Mouse (Mus musculus) left cerebral cortex, adult 11 months (tissue): ENCODE data around the gene Sdk1.
A peak's percentile ranks its signal among the peaks of the same experiment; 100 is the strongest.
"Not testable (repeated sequence)": the region's sequence is repeated elsewhere in the genome, so short reads cannot be mapped to it uniquely, and the experiment has no call there.

Experiments
- DNase-seq: peaks from one replicate; pipeline ENCODE4 v3.0.0; 2022; ENCODE audit warnings: low spot score

The Sdk1 gene

DNA sequence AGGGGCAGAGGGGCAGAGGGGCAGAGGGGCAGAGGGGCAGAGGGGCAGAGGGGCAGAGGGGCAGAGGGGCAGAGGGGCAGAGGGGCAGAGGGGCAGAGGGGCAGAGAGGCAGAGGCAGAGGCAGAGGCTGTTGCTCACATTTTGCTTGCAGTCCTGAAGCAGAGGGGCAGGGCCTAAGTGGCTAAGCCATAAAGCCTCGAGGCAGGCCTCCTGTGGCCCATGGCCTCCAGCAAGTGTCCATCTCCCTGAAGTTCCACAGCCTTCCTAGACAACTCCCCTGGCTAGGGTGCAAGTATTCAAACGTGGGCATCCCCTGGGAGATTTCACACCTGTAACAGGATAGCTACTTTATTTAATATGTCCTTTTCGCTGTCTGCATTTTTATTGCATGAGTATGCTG, 395.8 kb downstream of the Sdk1 start:
- not testable (repeated sequence) for DNase-seq

DNA sequence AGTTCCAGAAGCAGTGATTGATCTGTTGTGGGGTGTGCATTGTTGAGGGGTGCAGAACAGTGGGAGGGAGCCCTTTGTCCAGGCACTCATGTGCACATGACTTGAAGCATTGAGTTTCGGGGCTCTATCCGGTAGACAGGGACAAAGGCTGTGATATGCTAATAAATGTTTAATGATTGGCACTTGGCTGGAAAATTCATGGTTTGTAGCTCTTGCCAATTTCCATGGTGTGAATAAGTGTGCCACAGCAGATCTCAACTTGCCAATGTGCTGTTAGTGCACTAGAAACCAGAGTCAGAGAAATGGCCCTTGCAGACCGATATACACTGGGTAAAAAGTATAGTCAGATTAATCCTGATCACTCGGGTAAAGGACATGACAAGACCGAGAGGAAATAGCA, 404.4 kb downstream of the Sdk1 start:
- DNase-seq, result no peak

DNA sequence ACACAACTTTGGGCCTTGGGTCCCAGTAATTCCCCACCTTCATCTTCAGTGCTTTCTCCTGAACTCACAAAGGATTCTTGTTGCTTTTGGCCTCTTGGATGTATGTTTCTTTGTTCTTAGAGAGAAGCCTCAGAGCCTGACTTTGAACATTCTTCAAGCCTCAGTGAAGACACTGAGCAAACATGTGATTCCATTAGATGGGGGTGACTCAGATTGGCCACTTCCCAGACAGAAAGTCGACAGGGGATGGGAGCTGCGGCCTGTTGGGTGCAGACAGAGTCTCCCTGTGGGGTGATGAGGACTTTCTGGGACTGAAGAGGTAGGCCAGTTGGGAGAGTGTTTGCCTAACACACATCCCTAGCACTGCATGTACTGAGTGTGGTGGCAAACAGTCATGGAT, 405.3 kb downstream of the Sdk1 start:
- no peak for DNase-seq

DNA sequence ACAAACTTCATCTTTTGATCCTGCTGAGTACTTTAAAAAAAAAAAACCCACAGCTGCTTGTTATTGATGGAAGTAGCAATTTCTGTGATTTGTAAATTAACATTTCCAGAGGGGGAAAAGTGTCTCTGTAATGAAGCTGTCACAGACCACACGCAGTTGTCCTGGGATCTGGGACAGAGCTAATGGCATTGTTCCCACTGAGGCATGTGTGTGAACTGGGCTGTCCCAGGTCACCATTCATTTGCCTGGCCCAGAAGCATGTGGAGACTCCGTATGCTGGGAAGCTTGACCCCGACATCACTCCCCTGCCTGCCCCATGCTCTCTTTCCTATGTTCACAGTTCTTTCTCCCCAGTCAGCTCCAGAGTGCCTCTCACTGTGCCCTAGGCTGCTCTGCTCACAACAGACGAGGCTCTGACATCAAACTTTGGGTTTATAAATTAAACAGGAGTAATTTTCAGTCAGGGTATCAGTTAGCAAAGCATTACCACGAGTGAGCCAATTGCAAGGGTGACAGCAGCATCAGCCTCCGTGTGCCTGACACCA, 408.6 kb downstream of the Sdk1 start:
- DNase-seq, result no peak

DNA sequence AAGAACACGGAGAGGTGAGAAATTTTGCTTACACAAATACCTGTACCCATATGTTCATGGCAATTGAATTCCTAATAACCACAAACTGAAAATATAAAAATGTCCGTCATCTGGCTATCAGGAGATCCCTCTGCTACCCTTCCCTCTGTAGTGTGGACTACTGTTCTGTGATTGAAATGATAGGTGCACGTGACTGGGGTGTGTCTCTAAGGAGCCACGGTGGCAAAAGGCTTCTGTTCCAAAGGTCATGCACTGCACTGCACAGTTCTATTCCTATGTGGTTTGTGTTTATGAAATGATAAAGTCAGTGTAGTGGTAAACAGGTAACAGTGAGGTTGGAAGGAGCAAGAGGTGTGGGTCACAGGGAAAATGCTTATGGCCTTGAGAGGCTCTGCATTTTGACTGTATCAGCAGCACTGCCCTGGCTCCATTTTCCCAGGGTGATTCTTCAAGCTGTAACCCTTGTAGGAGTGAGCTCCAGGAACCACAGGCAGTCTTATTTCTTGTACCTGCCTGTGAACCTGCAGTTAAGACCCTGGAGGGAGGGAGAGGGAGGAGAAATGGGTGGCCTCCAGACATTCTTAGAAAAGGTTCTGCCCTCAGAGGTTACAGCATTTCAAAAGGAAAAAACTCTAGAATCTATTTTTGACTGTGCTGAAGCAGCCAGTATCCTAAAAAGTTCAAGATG, 410.5 kb downstream of the Sdk1 start:
- DNase-seq, result no peak

DNA sequence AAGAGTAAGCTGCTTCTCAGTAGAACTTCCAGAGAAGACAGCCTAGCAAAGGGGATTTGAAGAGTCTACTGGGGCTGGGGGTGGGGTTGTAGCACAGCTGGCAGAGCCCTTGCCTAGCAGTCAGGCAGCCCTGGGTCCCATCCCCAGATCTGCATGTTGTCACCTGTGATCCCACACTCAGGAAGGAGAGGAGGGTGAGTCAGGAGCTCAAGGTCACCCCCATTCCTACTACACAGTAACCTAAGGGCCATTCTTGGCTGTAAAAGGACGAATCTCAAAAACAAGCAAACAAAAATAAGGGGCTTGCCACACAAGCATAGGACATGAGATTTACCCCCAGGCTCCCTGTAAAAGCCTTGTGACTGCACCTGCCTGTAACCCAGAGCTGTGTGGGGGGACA, 435.1 kb downstream of the Sdk1 start:
- no peak for DNase-seq

DNA sequence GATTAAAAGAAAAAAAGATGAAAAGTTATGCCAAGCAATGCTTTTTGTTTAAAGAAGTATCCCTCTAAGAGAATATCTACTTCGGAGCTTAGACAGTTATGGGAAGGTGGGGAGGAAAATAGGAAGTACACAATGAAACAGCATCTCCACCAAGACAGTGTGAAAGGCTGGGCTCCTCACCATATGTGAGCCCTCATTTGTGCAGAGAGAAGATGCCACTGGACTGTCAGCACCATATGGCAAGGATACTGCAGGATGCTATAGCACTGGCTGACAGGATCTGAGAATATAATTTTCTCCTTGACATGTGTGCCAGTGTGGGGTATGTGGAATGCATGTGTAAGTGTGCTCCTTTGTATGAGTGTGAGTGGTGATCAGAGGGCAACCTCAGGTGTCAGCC, 435.7 kb downstream of the Sdk1 start:
- no peak for DNase-seq

DNA sequence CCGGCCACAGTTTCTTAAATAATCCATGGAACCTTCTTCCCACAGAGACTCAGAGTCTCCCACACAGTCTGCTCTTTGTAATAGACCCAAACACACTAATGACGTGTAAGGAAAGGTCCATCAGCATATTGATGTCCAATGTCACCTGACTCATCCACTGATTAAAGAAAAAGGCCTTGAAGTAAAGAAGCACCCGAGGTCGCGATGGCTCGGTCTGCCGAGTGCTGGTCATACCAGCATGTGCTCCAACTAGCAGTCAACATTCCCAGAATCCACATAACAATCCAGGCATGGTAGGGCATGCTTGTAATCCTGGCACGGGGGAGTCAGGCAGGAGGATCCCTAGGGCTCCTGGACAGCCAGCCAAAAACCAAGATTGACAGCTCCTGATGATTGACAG, 436.6 kb downstream of the Sdk1 start:
- no peak for DNase-seq

DNA sequence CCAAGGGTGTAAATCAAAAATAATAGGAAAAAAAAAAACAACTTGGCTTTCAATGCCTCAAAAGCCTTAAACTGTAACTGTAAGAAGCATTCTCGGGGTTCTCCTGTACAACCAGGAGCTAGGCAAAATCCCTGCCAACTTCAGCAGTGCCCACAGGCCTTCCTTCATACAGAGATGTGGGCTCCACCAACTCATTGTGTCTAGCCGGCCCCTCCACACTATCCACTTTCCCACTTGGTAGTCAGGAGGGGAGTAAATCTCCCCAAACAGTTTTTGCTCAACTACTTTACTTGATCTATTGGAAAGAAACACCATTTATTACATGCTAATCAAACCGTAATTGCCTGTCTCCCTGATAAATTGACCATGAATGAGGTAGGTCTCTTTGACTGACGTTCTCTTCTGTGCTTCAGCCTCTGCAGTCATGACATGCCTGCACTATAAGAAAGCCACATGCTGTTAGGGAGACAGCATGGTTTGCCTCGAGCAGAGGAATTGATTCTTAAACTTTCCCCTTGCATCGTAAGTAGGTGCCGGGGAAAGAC, 445.7 kb downstream of the Sdk1 start:
- no peak for DNase-seq

DNA sequence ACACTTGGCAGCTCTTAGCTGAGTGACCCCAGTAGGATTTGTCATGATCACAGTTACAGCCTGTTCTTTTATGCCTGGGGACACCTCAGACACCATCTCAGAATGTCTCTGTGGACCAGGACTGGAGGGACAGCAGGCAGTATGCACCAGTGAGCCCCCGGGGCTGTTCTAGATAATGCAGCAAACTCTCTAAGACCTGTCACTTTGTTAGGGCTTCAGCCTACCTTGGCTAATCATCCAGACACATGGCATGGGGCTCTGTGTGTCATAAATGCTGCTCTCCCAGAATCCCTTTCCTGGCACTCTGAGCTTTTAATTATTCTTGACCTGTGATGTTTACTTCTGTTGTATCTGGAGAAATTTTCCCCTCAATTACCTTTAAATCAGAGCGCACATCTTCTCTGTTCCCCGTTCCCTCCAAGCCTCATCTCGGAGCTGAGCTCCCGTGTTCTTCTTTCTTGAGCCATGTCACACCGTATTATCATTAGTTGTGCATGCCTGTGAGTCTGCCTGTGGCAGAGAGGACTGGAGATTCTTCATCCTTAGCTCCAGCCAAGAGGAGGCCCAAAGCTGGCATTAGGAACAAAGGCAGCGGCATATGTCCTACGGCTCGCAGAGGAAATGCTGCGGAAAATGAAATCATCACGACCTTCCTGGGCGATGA, 448.3 kb downstream of the Sdk1 start:
- no peak for DNase-seq

DNA sequence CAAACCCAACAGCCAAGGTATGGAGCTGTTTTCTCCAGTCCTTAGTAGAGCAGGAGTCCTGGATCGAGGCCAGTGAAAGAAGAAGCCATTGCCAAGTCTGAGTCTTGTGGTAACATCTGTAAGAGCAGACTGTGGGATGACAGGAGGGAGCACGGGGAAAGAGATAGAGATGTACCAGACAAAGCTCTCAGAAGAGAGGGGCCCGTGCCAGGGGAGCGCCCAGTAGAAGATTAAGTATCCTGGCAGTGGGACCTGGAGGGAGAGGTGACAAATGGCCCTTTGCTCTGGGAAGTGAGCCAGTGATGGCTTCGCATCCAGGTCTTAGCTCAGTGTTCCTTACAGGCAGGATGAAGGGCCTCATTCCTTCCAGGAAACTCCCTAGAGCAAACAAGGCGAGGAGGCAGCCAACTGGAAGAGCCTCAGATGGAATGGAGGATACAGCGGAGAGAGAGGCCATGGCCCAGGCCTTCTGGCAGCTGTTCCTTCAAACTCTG, 450.2 kb downstream of the Sdk1 start:
- no peak for DNase-seq

DNA sequence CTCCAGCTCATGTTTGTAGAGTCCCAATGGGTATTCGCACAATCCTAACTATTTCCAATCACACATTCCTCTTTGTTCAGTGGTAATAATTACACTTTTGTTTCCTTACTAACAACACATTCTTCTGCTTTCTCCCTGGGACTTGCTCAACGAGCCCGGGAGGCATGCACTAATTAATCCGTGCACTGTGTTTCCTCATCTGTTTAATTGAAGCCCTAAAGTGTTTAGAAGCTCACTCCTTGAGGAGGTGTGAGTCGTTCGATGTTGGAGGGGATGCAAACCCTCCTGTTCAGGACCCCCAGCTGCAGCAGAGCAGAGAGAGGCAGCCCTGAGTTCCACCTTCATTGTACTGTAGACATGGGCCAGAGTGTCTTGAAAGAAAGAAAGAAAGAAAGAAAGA, 452.4 kb downstream of the Sdk1 start:
- no peak for DNase-seq

DNA sequence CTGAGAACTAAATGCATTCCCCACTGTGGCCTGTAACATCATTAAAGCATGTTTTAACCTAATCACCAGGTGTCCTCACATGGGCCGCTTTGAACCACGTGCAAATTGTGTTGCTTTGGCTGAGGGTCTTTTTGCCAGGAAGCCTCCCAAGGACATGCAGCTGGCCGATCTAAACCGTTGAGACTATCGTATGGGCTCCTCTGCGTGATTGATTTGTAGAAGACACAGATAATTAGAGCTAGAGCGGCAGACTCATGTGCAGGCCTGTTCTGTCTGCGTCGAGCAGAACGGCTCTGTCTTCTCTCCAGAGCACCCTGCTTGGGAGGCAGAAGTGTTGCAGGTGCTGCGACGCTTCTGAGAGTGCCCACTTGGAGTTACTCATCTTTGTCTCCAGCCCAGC, 453.6 kb downstream of the Sdk1 start:
- DNase-seq, result no peak

DNA sequence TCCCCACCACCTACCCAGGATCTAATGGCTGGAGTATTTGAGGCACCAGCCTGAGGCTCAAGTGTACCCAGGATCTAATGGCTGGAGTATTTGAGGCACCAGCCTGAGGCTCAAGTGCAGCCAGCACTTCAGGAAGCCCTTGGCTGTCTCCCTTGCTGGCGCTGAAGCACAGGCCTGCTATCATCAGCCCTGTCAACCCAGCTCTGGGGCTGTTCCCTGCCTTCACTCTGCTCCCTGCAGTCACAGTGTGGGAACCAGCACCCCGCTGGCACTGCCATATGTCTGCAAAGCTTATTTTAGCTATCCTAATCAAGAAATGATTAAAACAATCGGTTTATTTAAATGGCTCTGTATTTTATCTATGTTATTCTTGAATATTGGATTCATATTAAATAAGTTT, 457.1 kb downstream of the Sdk1 start:
- DNase-seq, result no peak

DNA sequence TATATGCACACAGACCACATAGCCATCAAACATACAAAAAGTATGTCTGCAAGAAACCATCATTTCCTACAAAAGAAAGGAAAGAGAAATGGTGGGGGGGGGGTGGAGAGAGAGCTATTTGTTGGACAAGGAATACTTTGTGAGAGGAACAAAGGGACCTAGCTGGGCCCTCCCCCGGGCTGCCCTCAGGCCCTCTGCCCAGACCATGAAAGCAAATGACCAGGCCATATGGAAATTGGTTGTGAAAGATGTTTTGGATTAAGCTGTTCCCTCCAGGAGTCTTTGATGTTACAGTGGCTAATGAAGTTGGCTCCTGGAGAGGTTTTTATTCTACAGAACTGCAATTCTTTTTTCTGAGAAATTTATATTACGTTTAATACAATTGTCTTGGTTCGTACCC, 479.5 kb downstream of the Sdk1 start:
- no peak for DNase-seq

DNA sequence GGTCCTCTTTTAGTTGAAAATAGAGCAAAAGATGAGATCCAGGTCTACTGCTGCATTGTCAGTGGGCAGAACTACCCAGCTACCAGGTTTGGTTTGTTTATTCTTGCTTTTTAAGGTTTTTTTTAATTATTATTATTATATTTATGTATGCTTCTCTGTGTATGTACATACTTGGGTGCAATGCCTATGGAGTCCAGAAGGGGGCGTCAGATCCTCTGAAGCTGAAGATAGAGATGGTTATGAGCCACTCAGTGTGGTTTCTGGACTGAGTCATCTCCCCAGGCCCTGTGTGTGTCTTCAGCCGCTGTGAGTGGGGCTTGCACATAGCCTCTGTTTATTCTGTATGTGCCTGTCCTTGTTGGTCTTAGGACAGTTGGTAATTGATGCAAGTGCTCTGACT, 486.7 kb downstream of the Sdk1 start:
- no peak for DNase-seq

DNA sequence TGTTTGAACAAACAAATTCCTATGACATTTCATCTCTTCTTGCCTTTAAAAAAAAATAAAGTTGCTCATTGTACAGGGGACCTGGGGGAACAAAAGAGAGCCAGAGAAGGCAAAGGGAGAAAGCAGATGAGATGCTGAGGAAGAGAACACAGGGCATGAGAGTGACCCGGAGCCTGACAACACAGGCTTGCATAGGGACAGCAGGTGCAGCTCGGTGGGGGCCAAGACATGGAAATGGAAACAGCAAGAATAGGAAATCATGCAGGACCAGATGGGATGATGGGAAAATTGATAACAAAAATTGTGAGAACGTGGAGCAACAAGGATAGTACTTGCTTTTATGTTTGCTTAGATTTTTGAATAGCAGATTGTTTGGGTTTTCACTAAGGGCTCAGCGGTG, 488.7 kb downstream of the Sdk1 start:
- no peak for DNase-seq

DNA sequence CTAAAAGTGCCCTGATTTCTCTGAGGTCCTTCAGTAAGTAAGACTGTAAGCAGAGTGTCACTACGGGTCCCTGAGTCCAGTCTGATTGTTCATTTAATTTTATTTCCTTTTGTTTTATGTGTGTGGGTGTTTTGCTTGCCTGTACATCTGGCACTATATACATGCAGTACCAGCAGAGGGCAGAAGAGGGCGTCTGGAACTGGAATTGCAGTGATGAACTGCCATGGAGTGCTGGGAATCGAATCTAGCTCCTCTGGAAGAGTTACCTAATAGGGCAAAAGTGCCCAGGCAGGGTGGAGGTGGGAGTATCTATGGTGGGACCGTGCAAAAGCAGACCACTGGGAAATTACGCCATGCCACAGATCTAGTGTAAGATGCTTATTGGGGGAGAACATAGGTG, 497.4 kb downstream of the Sdk1 start:
- DNase-seq, result no peak

DNA sequence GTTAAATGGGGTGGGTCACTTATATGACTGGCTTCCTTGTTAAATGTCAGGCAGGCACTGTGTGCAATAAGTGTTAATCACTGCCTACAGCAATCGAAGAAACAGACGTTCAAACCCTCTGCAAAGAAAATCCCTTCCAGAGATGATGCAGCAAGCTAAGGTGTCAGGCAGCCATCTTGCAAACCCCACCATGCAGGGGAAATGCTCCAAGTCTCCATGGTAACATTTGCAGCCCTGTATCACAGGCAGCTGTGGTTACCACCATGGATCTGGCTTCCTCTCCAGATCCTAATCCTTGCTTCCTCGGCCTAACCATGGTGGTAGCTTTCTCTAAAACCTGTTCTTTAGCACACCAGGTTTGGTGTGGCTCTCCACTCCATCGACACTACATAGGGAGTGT, 507.5 kb downstream of the Sdk1 start:
- no peak for DNase-seq

DNA sequence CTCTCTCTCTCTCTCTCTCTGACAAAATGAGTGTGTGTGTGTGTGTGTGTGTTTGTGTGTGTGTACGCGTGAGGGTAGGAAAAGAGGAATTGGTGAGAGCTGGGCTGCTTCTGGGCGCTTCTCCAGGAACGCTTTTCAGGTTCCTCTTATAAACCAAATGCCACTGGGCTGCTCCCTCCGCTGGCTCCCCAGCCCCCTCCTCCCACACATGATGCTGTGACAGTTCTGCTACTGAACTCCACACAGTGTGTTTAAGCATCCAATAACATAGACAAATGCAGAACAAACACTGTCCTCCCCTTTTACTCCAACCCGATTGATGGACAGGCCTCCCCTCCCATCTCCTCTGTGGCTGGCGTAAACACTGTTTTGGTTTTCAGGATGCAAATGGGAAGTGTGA, 513.0 kb downstream of the Sdk1 start:
- peak; percentile 24 for DNase-seq

DNA sequence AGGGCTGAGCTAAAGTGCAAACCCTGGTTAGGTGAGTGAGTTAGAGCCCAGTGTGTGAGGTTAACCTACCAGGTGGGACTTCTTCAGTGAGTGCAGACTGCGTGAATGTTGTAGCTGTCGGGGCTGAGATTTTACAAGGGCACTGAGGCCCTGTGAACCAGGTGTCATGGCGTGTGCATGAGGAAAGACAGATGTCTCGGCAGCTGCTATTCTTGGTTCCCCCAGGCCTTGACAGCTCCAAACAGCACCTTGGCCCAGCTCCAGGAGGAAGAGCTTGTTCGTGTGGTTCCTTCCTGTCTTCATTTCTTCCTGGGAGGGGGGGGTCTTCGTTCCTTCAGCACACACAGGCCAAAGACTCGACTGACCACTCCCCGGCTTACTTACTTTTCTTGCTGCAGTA, 517.6 kb downstream of the Sdk1 start:
- DNase-seq, result no peak

DNA sequence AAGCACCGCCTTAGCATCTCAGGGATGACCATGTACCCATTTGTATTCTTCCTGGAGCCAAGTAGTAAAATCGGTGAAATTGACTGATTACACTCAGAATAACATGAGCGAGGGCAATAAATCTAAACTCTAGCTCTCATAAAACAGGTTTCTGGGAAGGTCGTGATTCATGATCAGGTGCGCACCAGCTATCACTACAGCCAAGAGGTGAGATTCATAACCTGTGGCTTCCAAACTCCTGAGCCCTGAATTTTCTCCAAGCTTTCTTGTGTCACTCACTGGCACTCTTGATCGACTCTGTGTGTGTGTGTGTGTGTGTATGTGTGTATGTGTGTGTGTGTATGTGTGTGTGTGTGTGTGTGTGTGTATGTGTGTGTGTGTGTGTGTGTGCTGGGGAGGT, 522.8 kb downstream of the Sdk1 start:
- no peak for DNase-seq

DNA sequence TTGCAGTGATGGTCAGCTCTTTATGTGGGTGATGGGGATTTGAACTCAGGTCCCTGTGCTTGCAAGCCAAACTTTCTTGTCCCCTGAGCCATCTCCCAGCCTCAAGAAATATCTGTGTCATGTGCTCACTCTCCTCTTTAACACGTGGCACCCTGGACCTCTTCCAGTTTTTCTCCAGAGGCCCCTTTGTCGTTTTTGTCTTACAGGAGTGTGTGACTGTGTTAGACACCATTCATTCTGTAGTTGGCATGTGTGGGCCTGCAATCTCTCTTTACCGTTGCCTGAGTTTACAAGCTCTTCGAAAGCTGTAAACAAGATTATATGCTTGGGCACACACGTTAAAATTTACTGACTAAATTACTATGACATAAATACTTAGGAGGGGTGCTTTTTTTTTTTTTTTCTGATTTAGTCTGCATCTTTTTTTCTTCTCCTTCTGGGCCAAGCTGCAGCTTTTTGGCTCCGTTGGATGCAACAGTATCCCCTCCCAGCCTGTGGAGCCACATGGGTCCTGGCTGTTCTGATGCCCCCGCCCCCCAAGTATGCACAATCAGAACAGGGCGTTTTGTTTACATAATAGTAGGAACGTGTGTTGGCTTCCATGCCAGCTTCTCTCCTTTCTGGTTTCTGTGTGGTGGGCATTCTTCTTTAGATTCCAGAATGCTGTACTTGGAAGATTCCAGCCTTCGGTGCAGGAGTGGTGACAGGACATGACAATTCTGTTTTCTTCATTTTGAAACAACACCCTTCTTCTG, 527.6 kb downstream of the Sdk1 start:
- DNase-seq, result no peak
